Mouse (Mus musculus): ENCODE data around the gene Csf2rb. TPM values are rescaled to one million over a fixed set of nuclear protein-coding genes. Genes with fewer than 3 reads are reported as not detected.
"Not testable (repeated sequence)": the region's sequence is repeated elsewhere in the genome, so short reads cannot be mapped to it uniquely, and the experiment has no call there.

Csf2rb gene
- polyA plus RNA-seq, 1 experiment from 2014 or later, result 2.4 TPM

DNA sequence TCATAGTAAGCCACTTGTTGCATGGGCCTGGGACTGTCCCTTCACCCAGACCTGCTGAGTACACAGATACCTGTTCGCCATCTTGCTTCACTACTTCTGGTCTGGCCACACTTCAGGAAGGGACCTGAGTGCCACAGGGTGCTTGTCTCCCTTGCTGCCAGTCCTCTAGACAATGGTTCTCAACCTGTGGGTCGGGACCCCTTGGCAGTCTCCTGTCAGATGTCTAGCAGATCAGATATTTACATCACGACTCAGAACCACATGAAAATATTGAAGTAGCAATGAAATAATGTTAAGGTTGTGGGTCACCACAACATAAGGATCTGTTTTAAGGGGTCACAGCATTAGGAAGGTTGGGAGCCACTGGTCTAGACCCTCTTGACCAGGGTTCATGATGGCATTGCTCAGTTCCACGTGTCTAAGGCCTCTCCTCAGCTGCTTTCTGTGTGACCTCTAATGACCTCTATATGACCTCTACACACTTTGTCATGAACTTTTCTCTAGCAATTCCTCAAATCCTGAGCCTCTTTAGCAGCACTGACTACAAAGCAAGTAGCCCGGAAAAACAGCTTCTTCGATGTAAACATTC, 2.3 kb downstream of the Csf2rb start:
- not testable (repeated sequence) for H3K27me3 ChIP-seq (replicated peaks)

DNA sequence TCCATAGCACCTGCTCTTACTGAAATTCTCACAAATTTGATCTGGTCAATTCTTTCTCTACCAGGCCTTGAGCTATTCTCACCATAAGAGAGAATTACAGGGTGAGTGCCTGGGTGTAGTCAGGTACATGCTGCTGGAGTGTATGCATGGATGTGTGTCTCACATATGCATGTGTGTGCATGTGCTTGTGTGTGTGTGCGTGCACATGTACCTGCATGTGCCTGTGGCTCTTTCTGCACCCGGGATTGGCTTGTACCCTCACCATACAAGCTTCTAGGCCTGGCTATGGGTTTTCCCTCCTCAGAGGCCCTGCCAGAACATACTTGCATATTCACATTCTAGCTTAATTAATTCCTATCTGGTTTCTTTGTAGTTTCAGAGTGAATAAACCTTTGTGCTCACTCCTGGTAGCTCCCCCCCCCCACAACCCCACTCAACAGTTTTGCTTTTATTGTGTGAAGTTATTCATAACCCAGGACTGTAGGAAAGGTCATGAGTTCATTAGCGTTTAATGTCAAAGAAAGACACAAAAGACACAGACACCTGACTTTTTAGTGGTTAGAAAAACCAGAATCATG, 3.1 kb downstream of the Csf2rb start:
- Histone ChIP-seq H3K4me3 (no peak overlapping the region), H3K9me3 (replicated peaks) (no peaks in the 10 kb centered on the region), H3K27me3 (replicated peaks) (peaks cover 6% of the 10 kb centered on the region; the same call in 1 of the 2 replicates), H3K36me3 (no peaks in the 10 kb centered on the region), H3K27ac (ENCODE audit: poor library complexity, severe bottlenecking) (no peak overlapping the region), H3K4me1 (replicated peaks) (0 out of 2 replicates have a peak, but pooled peaks cover 3% of the 10 kb centered on the region), H3K9ac (no peak overlapping the region), H3K4me2 (no peak overlapping the region; the same call in 1 of the 2 replicates)
- WGBS, result 85% methylated on average over 3 of the region's 3 CpGs
- ATAC-seq (ENCODE audit: insufficient number of reproducible peaks, low FRiP score), result no peak

More for the DNA sequence above, 2.3 kb downstream of the Csf2rb start:
- 79% methylated on average over 6 of the region's 6 CpGs for WGBS
- not testable (repeated sequence) for ATAC-seq (ENCODE audit: insufficient number of reproducible peaks, low FRiP score); H3K4me1 ChIP-seq (replicated peaks); H3K9me3 ChIP-seq (replicated peaks); H3K9ac ChIP-seq; H3K36me3 ChIP-seq; H3K4me2 ChIP-seq; H3K27ac ChIP-seq (ENCODE audit: poor library complexity, severe bottlenecking); H3K4me3 ChIP-seq

DNA sequence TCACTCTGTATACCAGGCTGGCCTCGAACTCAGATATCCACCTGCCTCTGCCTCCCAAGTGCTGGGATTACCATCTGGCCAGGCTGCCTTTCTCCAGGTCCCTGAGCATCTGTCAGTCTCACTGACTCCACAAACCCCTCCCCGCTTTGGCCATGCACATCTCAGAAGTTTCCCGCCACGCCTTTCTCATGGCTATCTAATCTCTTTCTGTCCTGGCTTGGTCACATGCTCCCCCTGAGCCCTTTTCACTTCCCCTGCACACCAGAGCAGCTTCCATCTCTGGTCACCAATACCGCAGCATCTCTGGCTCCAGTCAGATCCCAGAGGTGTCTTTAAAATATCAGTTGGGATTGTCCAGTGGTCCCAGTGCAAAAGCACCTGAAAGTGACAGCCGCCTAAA, 4.4 kb downstream of the Csf2rb start:
- H3K9me3 ChIP-seq (replicated peaks); H3K9ac ChIP-seq; H3K4me1 ChIP-seq (replicated peaks); H3K4me2 ChIP-seq; H3K4me3 ChIP-seq; H3K36me3 ChIP-seq; H3K27me3 ChIP-seq (replicated peaks); H3K27ac ChIP-seq (ENCODE audit: poor library complexity, severe bottlenecking): not testable (repeated sequence)
- ATAC-seq (ENCODE audit: insufficient number of reproducible peaks, low FRiP score), result peak; percentile 69
- 41% methylated on average over 6 of the region's 6 CpGs for WGBS

DNA sequence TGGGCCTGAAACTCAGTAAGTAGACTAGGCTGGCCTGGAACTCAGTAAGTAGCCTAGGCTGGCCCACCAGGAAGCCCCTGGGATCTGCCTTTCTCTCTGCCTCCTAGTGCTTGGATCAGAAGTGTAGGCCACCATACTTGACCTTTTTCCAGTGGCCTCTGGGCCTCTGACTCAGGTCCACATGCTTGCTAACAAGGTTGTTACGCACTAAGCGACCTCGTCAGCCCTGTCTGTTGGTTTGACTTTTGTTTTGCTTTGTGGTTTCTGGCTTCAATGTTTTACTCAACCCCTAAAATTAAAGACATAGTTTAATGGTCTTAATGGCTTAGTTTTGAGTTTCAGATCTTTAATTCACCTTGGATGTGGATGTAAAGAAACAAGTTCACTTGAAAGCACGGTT, 5.2 kb downstream of the Csf2rb start:
- no peak for ATAC-seq (ENCODE audit: insufficient number of reproducible peaks, low FRiP score)
- WGBS, result 88% methylated on average over 4 of the region's 4 CpGs

DNA sequence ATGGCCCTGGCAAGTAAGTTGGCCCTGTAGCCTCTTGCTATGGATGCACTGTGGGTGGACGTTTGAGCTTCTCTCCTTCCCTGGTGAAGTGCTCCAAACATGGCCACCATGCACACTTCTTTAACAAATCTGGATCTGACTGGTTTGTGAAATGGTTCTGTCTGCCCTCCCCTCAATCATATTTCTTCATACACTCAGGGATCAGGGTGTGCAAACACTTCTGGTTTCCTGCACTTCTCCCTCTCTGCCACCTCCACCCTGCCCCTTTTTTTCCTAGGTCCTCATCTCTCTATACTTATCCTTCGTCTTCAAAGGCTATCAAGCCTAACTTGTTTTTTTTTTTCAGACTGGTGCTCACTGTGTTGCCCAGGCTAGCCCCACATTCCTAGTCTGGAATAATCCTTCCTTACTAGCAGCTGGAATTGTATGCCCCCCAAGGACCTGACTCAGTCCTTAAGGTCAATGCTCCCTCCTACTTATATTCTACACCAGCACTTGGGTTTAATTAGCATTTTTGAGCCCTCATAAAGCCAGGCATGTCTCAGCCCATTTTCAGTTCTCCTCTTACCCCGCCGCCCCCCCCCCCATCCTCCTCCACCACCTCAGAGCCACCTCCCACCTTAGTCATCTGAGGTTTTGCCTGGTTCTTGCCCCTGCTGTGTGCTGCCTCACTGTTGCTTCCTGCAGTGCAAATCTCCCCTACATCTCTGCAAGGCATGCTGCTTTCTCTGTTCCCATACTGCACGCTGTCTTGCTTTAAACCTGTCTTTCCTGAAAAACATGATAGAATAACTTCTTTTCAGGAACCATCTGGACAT, 6.2 kb downstream of the Csf2rb start:
- no peak overlapping the region for H3K4me2 ChIP-seq
- H3K4me3 ChIP-seq, result no peak overlapping the region
- 64% methylated on average over 5 of the region's 5 CpGs for WGBS
- no peaks in the 10 kb centered on the region for H3K36me3 ChIP-seq
- H3K9me3 ChIP-seq (replicated peaks), result no peaks in the 10 kb centered on the region
- H3K27ac ChIP-seq (ENCODE audit: poor library complexity, severe bottlenecking), result no peak overlapping the region
- H3K4me1 ChIP-seq (replicated peaks), result no peaks in the 10 kb centered on the region
- ATAC-seq (ENCODE audit: insufficient number of reproducible peaks, low FRiP score), result no peak
- H3K27me3 ChIP-seq (replicated peaks), result peaks cover 3% of the 10 kb centered on the region; the same call in 1 of the 2 replicates
- H3K9ac ChIP-seq, result no peak overlapping the region

More for the DNA sequence above, 5.2 kb downstream of the Csf2rb start:
- no peak overlapping the region for H3K4me2 ChIP-seq
- H3K36me3 ChIP-seq, result no peaks in the 10 kb centered on the region
- H3K4me1 ChIP-seq (replicated peaks), result 0 out of 2 replicates have a peak, but pooled peaks cover 3% of the 10 kb centered on the region
- no peak overlapping the region for H3K4me3 ChIP-seq
- H3K27ac ChIP-seq (ENCODE audit: poor library complexity, severe bottlenecking), result no peak overlapping the region
- H3K9ac ChIP-seq, result no peak overlapping the region
- no peaks in the 10 kb centered on the region for H3K9me3 ChIP-seq (replicated peaks)
- H3K27me3 ChIP-seq (replicated peaks), result peaks cover 6% of the 10 kb centered on the region; the same call in 1 of the 2 replicates

DNA sequence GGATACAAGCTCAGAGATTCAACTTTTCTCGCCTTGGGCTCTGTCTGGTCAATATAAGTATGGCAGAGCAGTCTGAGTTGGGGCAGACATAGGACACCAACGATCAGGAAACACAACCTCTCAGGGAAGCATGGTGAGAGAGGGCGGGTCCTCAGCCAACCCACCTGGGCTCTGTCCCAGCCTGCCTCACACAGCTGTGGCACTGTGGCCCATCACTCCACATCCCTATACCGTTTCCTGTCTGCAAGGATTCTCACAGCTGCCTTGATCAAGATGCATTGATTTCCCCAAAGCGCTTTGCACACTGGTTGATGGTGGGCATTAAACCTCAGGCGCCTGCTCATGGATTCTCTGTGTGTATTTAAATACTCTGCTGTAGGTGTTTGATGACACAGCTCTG, 7.4 kb downstream of the Csf2rb start:
- no peak overlapping the region for H3K4me3 ChIP-seq
- H3K27ac ChIP-seq (ENCODE audit: poor library complexity, severe bottlenecking), result no peak overlapping the region
- ATAC-seq (ENCODE audit: insufficient number of reproducible peaks, low FRiP score), result no peak
- no peaks in the 10 kb centered on the region for H3K4me1 ChIP-seq (replicated peaks)
- no peaks in the 10 kb centered on the region; the same call in 1 of the 2 replicates for H3K27me3 ChIP-seq (replicated peaks)
- no peak overlapping the region for H3K9ac ChIP-seq
- H3K9me3 ChIP-seq (replicated peaks), result no peaks in the 10 kb centered on the region
- WGBS, result 65% methylated on average over 6 of the region's 6 CpGs
- no peaks in the 10 kb centered on the region for H3K36me3 ChIP-seq
- H3K4me2 ChIP-seq, result no peak overlapping the region

DNA sequence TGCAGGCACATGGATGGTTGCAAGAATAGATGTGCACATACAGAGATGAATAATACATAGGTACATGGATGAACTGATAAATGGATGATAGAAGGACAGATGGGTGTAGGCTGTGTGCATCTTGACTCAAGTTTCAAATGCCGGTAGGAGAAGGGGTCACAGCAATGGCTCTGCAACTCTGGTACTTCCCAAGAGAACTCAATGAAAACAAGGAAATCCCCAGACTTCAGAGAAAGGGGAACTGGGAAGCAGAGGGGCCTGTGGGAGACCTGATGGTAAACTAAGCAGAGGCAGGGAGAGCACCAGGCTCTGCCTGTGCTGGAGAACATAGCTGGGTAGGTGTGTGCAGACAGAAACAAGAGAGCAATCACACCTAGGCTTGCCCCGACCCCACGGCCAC, 8.8 kb downstream of the Csf2rb start:
- no peaks in the 10 kb centered on the region for H3K9me3 ChIP-seq (replicated peaks)
- no peaks in the 10 kb centered on the region for H3K36me3 ChIP-seq
- no peak overlapping the region for H3K4me3 ChIP-seq
- no peak overlapping the region for H3K27ac ChIP-seq (ENCODE audit: poor library complexity, severe bottlenecking)
- H3K4me1 ChIP-seq (replicated peaks), result no peaks in the 10 kb centered on the region
- peaks cover 5% of the 10 kb centered on the region; the same call in 1 of the 2 replicates for H3K27me3 ChIP-seq (replicated peaks)
- no peak for ATAC-seq (ENCODE audit: insufficient number of reproducible peaks, low FRiP score)
- H3K4me2 ChIP-seq, result no peak overlapping the region
- 67% methylated on average over 3 of the region's 3 CpGs for WGBS
- H3K9ac ChIP-seq, result no peak overlapping the region

DNA sequence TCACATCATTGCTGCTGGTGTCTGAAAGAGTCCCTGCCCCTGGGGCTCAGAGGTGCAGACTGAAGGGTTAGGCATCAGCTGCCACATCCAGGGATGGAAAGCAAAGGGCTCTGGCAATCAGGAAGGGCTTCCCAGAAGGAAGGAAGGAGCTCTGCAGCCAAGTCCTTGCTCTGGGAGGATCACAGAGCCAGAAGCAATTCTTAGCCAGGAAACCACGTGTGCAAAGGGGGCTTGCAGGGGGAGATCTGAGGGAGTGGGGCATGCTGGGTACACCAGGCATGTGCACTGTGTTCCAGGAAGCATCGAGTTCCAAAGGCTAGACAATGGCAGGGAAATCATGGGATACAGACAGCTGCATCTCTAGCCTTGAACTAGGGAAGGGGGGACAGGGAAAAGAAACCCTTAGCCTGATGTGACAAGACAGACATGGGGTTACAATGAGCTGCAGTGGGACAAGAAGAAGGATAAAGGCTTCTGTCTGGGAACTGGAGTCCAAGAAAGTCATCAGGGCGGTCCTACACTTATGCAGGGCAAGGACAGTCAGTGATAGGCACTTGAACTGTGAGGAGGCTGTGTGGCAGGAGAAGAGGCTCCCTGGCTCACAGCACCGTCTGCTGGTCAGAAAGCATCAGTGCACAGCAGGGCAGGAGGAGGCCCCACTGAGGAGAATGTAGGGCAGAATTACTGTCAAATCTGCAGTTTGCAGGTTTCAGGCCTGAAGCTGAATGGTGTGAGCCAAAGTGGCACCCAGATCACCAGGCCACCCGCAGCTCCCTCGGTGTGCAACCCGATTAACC, 14.3 kb downstream of the Csf2rb start:
- not testable (repeated sequence) for H3K4me1 ChIP-seq (replicated peaks); H3K27ac ChIP-seq (ENCODE audit: poor library complexity, severe bottlenecking); H3K27me3 ChIP-seq (replicated peaks); H3K9me3 ChIP-seq (replicated peaks); H3K4me3 ChIP-seq; H3K9ac ChIP-seq; H3K4me2 ChIP-seq; H3K36me3 ChIP-seq
- WGBS, result 24% methylated on average over 7 of the region's 7 CpGs
- peak; percentile 67 for ATAC-seq (ENCODE audit: insufficient number of reproducible peaks, low FRiP score)

DNA sequence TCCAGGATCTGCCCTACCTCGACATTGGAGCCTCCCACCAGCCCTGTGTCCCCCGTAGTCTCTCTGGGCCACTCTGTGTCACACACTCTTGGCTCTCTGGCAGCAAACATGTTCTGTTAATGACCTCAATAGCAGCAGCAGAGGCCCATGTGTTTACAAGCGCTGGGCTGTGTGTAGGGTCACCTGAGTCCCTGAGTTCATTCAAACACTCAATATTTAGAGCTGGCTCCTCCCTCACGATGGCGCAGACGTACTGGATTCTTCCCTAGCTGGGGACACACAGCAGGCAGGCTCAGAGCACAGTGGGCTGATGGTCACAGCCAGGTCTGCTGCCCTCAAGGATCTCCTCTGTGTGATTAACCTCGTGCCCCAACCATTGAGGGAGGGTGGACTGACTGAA, 15.4 kb downstream of the Csf2rb start:
- not testable (repeated sequence) for H3K27me3 ChIP-seq (replicated peaks); H3K36me3 ChIP-seq; H3K27ac ChIP-seq (ENCODE audit: poor library complexity, severe bottlenecking); H3K9ac ChIP-seq; H3K4me2 ChIP-seq; H3K4me1 ChIP-seq (replicated peaks); ATAC-seq (ENCODE audit: insufficient number of reproducible peaks, low FRiP score); H3K9me3 ChIP-seq (replicated peaks); H3K4me3 ChIP-seq
- WGBS, result 62% methylated on average over 7 of the region's 7 CpGs

DNA sequence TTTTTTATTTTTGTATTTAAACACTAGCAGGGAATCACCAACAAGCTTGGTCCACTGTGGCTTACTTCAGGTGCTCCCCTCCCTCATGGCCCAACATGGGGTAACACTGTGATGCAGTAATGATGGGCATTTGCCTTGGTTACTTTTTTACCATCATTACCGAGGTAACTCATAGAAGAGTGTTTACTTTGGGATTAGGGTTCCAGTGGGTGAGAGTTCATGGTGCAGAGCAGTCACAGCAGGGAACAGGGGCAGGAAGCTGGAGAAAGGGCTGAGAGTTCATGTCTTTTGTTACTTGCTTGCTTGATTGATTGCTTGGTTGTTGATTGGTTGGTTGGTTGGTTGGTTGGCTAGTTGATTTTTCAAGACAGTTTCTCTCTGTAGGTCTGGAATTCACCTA, 18.1 kb downstream of the Csf2rb start:
- Histone ChIP-seq H3K27me3 (replicated peaks) (peaks cover 4% of the 10 kb centered on the region; the same call in 1 of the 2 replicates), H3K4me1 (replicated peaks) (no peaks in the 10 kb centered on the region), H3K9ac (no peak overlapping the region), H3K4me3 (no peak overlapping the region), H3K4me2 (no peak overlapping the region), H3K9me3 (replicated peaks) (no peaks in the 10 kb centered on the region), H3K36me3 (no peaks in the 10 kb centered on the region), H3K27ac (ENCODE audit: poor library complexity, severe bottlenecking) (no peak overlapping the region)
- WGBS, result 17% methylated on average over 1 of the region's 1 CpGs
- no peak for ATAC-seq (ENCODE audit: insufficient number of reproducible peaks, low FRiP score)

DNA sequence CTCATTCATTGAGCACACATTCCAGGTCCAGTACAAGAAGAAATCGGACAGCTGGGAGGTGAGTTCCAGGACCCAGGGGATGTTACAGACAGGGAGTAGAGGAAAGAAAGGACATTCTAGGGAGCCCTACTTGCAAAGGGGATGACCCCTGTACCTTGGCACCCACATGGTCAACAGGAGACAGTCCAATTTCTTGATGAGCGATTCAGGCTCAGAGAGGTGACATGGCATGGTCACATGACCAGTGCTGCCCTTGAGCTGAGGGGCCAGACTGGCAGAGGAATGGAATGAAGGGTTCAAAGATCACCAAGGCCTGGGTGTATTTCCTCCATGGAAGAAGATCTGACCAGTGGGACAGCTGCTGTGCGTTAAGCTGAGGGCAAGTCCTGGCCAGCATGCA, 19.0 kb downstream of the Csf2rb start:
- no peak overlapping the region for H3K27ac ChIP-seq (ENCODE audit: poor library complexity, severe bottlenecking)
- H3K36me3 ChIP-seq, result no peaks in the 10 kb centered on the region
- WGBS, result 86% methylated on average over 3 of the region's 3 CpGs
- H3K27me3 ChIP-seq (replicated peaks), result no peaks in the 10 kb centered on the region; the same call in 1 of the 2 replicates
- no peaks in the 10 kb centered on the region for H3K4me1 ChIP-seq (replicated peaks)
- no peak overlapping the region for H3K4me3 ChIP-seq
- H3K9me3 ChIP-seq (replicated peaks), result no peaks in the 10 kb centered on the region
- no peak for ATAC-seq (ENCODE audit: insufficient number of reproducible peaks, low FRiP score)
- no peak overlapping the region for H3K4me2 ChIP-seq
- H3K9ac ChIP-seq, result no peak overlapping the region
